Mouse (Mus musculus) induced T-regulatory cell, adult 2 months (primary cell): Measurements from ENCODE around the gene Tubg2.

Experiments used
- DNase-seq: peaks from one replicate; pipeline ENCODE4 v3.0.0-alpha.2; 2012; ENCODE audit warnings: low read depth

Tubg2 gene

GRCm38 (mm10) chr11:101164677-101165580 lies 9.2 kb downstream of the Tubg2 start:
- DNase-seq, result peak; percentile 56

- no peak for DNase-seq
Measured at GRCm38 (mm10) chr11:101166357-101166756, 10.7 kb downstream of the Tubg2 start.

- DNase-seq, result peak; percentile 12
Measured at GRCm38 (mm10) chr11:101167211-101167962, 11.7 kb downstream of the Tubg2 start.

- no peak for DNase-seq
Measured at GRCm38 (mm10) chr11:101167963-101168300, 12.2 kb downstream of the Tubg2 start.

- peak; percentile 14 for DNase-seq
Measured at GRCm38 (mm10) chr11:101168301-101168980, 12.7 kb downstream of the Tubg2 start.

DNA sequence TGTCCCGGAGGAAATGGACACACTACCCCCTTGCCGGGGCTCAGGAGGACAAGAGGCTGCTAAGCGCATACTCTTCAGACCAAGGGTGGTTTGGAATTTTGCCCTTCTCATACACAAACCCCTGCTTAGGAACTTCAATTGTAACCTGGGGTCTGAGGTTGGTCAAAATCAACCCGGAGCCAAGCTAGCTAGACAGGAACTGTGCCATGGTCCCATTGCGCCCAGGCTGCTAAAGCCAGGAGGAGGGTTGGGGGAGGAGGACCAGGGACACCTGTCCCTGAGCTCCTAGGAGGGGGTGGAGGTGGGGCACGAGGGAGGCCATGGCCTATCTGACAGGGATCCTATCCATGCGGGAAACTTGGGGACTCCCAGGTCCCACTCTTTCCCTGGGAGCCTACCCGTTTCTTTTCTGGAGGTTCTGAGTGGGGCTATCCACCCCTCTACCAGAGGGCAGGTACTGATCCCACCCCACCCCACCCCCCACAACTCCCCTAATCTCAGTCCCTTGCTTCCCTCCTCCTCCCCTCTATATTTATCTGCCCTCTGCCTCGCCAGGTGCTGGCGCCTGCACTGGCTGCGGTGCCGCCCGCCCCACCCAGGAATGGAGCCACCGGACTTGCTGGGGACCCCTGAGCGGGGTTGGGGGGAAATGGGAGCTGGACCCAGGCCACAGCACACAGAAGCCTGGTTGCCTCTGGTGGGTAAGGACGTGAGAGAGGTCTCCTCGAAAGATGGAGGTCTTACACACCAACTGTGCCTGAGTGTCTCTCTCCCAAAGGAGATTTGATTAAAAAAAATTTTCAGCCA lies 13.8 kb downstream of the Tubg2 start:
- DNase-seq, result peak; percentile 14

DNA sequence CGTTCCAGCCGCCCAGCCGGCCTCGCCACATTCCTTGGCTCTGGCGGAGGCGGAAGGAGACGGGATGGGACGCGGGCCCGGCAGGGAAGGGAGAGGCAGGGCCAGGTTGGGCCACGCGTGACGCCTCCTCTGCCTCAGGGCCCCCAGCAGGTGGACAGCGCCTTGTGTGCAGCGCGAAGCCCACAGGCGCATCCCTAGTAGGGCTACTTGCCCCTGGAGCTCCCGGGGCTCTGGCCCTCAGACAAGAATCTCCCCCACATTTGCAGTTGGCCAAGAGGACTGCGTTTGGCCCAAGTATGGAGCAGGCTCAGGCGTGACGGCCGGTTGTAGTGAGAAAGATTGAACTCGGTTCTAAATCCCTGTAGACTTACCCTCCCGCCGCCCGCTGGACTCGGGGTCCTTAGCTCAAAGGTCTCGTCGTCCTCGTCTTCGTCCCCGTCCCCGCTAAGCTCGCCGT lies 14.7 kb downstream of the Tubg2 start, which contains the start of gene Cntnap1:
Gene Cntnap1 (plus strand): TSS at position 170 of the 457 bp plus-strand sequence.
- DNase-seq, result no peak

- DNase-seq, result peak; percentile 90
Measured at GRCm38 (mm10) chr11:101170811-101171610, 15.3 kb downstream of the Tubg2 start, which contains the start of gene Plekhh3. TSS of gene Plekhh3 (minus strand) at chr11:101171351.

GRCm38 (mm10) chr11:101171721-101172433 lies 16.2 kb downstream of the Tubg2 start:
- DNase-seq, result peak; percentile 77

DNA sequence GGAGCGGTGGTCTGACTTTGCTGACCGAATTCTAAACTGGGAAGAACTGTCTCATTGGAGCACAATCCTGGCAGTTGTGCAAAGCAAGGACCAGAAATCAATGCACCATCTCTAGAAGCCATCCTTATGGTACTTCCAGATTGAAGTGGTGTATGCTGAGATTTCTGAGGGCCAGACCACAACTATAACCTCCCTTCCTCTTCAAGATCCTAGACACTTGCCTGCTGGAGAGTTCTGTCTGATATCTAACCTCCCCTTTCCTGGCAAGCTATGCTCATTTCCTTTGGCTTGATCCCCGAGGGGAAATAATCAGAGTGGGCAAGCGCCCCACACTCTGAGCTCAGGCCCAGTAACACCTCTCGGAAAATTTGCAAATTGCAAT lies 16.7 kb downstream of the Tubg2 start:
- no peak for DNase-seq

DNA sequence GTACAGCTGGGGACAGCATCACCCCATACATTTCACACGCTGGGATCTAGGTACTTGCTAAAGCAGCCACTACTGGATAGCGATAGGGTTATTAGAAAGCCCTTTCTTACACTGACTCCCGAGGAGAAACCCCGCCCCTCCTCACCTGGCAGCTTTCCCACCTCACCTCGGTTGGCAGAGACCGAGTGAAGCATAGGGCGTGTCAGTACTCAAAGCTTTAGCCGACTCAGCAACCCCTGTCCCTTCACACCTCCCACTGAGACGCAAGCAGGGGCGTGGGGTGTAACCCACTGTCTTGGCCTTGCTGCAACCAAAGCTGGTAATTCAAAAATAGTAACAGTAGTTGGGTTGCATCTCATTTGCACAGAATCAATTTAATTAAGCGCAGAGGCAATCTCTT lies 17.4 kb downstream of the Tubg2 start:
- peak; percentile 66 for DNase-seq

GRCm38 (mm10) chr11:101173631-101174388 lies 18.1 kb downstream of the Tubg2 start:
- DNase-seq, result peak; percentile 88

DNA sequence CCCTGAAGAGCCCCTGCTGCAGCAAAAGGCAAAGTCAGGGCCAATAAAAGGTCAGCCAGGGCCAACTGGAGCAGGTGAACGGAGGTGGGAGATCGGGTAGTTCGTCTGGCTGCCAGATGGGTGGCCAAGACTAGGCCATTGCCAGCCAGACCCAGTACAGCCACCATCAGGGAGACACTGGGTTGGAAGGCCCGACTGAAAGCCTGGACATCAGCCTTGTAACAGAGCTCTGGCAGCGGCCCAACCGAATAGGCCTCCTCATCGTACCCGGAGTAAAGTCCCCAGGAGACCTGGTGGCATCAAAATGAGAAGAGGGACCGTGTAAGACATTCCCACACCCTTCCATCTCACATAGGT lies 18.7 kb downstream of the Tubg2 start:
- DNase-seq, result no peak

- DNase-seq, result peak; percentile 51
Measured at GRCm38 (mm10) chr11:101174851-101175628, 19.3 kb downstream of the Tubg2 start, which contains the start of gene Ccr10. TSS of gene Ccr10 (minus strand) at chr11:101175443.

GRCm38 (mm10) chr11:101175636-101176116 lies 20.0 kb downstream of the Tubg2 start:
- peak; percentile 47 for DNase-seq

DNA sequence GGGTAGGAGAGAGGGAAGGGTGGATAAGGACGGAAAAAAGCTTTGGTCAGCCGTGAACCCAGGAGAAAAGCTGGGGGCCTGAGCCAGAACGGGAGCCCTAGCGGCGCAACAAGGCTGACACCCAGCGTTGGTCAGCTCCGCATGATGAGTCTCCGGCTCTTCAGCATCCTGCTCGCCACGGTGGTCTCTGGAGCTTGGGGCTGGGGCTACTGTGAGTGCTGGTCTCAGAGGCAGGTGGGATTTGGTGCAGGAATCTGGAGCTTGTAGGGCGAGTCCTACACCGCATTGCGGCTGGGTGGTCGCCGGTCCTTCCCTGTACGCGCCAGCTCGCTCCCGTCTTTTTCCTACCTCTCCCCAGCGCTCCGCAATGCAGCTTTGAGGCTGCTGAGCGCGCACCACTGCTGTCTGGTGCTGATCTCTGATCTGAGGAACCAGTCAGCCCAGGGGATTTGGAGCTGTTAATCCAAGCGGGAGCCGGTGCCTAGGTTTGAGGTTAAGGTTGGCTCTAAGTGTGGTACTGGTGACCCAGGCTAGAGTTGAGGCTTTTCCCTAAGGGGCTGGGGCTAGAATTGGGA lies 20.5 kb downstream of the Tubg2 start:
- peak; percentile 44 for DNase-seq

DNA sequence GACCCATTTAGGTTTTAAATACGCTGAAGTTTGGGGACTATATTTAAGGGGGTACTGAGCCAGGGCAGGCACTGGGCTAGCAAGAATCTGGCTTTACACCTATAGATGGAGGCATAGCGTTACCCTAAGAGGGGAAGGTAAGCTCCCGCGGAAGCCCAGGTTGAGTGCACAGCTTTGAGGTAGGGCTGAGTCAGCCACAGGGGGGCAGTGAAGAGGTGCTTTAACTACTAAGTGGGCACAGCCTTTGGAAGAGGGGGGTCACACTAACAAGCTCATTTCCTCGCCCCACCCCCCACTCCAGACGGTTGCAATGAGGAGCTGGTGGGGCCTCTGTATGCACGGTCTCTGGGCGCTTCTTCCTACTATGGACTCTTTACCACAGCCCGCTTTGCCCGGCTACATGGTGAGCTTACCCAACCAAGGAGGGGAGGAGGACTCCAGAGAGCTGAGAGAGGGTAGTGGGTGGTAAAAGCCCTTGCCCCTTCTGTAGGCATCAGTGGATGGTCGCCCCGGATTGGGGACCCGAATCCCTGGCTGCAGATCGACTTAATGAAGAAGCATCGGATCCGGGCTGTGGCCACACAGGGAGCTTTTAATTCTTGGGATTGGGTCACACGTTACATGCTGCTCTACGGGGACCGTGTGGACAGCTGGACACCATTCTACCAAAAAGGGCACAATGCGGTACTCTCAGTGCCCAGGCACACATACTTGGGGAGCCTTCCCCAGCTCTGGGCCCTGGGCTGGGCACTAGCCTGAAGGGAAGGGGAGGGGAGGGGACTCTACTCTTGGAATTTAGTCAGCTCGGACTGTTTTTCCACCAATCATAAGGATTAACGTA lies 21.4 kb downstream of the Tubg2 start:
- DNase-seq, result peak; percentile 82
